Mouse (Mus musculus) ovary, adult 18-20 months (tissue): ENCODE results near the gene Cldn34b2.
"Not testable (repeated sequence)": the region's sequence is repeated elsewhere in the genome, so short reads cannot be mapped to it uniquely, and the experiment has no call there.

Source experiments
- DNase-seq: peaks from one replicate; pipeline ENCODE4 v3.0.0; 2022; ENCODE audit warnings: low spot score, mixed read lengths

The Cldn34b2 gene

DNA sequence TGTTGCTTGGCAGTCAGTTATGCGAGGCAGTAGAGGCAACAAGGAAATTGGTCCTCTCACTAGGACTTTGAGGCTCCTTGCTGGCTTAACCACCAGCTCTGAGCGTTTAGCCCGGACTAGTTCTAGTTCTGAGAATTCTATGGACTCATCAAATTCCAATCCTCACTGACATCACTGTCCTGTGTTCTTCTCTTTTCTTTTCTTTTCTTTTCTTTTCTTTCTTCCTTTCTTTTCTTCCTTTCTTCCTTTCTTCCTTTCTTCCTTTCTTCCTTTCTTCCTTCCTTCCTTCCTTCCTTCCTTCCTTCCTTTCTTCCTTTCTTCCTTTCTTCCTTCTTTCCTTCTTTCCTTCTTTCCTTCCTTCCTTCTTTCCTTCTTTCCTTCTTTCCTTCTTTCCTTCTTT, at the start of gene Cldn34b2:
Gene Cldn34b2 (minus strand): TSS at position 101 of the 400 bp plus-strand sequence.
- DNase-seq: not testable (repeated sequence)

DNA sequence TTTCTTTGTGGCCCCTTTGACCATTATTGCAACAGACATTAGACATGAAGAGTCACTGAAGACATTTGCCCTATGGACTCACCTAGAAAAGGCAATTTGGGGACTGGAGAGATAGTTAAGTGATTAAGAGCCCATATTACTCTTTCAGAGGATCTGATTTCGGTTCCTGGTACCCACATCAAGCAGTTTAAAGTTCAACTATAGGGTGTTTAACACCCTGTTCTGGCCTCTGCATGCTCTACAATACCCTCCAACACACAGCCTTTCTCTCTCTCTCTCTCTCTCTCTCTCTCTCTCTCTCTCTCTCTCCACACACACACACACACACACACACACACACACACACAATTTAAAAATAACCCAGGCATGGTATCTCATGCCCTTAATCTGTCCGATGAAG, 49.4 kb upstream of the Cldn34b2 start:
- no peak for DNase-seq

DNA sequence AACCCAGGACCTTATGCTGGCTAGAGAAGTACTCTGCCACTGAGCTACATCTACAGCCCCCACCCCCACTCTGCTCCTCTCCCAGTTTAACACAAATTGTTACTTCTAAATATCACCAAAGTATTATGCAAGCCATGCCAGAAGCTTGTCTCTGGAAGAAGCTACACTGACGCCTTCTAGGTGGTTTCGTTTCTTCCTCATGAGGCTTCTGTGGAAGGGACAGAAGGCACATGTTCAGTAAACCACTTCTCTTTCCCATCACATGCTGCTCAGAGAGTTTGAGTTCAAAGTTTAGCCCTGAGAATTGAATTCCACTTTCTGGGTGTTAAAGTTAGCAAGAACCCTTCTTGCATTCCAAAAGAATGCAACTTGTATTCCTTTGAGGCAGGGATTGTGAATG, 49.0 kb upstream of the Cldn34b2 start:
- DNase-seq: no peak

GRCm38 (mm10) chrX:155175568-155175967, 47.4 kb upstream of the Cldn34b2 start:
- DNase-seq: no peak

DNA sequence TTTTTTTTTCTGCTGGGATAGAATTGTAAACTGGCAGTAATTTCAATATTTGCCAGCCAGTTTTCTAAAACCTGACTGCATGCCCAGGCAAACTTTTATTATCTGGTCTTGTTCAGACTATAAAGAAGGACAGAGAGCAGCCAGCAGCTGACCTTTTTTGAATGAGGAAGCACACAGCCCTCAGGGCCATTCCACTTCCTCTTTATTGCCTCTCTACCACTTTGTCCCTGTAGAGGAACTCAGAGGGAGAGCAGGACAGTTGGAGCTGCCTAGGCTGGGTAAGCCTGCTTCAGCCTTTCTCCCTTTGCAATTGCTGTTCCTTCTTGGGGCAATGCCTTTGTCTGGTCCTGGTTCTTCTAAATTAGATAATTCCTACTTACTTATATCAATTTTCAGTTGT, 44.1 kb upstream of the Cldn34b2 start:
- no peak for DNase-seq

GRCm38 (mm10) chrX:155171754-155172153, 43.5 kb upstream of the Cldn34b2 start:
- DNase-seq: no peak

DNA sequence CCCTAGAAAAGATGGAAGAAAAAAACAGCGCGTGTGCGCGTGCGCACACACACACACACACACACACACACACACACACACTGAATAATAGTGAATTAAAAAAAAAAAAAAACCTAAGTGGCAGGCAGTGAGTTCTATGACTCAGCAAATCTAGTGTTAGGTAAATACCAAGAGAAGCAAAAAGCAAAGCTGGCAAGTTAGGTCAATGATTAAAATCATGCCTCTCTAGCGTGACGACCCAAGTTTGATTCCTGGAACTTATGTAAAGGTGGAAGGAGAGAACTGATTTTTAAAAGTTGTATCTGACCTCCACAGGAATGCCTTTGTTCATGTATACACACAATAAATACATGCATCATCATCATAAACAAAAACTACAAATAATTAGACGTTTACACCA, 41.7 kb upstream of the Cldn34b2 start:
- DNase-seq: no peak

DNA sequence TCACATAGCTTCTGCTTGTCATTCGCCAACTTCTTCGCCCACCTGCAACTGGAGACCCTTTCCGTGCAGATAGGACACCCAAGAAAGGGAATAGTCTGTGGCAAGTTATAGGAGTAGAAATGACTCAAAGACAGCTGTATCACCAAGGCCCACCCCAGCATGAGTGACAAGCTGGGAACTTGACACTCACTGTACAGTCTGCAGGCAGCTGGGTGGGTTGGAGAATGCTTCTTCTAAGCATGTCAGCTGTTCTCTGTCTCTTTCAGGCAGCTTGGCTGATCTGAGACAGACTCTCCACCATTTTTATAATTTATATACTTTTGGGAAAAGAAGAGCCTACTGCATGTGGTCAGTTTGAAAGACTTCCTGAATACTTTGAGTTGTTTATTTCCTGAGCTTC, 39.5 kb upstream of the Cldn34b2 start:
- DNase-seq: no peak

DNA sequence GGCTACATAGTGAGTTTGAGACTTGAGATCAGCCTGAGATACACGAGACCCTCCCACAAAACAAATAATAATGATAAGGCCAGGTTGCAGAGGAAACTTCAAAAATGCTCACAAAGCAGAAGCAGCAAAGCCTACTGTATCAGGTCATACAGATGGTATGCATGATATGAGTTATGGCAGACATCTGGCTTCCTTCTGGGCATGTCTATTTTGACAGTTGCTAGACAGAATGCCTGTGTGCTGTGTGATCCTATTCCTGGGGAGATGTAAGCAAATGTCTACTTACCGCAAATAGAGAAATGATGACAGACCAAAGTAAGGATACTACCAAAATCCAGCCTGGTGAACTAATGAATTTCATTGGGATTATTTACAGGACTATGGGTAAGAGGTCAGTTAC, 38.1 kb upstream of the Cldn34b2 start:
- no peak for DNase-seq

DNA sequence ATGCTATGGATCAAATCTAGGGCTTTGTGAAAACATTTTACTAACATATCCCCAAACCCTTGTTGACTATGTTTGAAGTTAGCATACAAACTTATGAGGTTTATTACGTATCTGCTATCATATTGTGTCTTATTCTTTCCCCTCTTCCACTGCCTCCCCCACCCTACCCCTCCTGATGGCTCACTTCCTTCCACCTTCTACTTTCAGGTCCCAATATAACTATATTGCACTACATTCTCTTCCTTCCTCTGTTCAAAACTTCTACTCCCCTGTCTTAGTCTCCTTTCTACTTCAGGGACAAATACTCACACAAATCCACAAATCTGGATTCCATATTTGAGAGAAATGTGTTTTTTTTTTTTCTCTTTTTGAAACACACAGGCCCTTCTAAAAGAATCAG, 35.3 kb upstream of the Cldn34b2 start:
- no peak for DNase-seq

- no peak for DNase-seq
Observed at GRCm38 (mm10) chrX:155151868-155152267, 23.7 kb upstream of the Cldn34b2 start.

GRCm38 (mm10) chrX:155144718-155145117, 16.5 kb upstream of the Cldn34b2 start:
- DNase-seq: no peak

GRCm38 (mm10) chrX:155098024-155098423, 30.2 kb downstream of the Cldn34b2 start:
- no peak for DNase-seq

DNA sequence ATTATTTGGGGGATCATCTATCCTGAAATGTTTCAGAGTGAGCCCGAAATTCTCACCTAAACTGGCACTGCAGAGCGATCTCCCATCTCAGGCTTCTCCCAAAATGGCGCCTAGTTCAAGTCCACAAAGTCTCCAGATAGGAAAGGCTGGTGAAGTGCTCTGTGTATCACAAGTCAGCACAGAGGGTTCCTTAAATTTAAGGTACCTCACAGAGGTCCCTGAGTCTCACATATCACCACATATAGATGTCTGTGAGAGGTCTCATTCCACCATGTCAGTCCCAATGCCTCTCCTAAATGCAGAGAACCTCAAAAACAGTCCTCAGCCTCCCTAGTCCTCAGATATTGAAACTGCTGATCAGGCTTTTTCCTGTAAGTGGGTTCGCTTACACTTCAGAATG, 34.6 kb downstream of the Cldn34b2 start, which contains the start of gene Magea2:
Gene Magea2 (minus strand): TSS at position 101 of the 400 bp plus-strand sequence.
- not testable (repeated sequence) for DNase-seq

DNA sequence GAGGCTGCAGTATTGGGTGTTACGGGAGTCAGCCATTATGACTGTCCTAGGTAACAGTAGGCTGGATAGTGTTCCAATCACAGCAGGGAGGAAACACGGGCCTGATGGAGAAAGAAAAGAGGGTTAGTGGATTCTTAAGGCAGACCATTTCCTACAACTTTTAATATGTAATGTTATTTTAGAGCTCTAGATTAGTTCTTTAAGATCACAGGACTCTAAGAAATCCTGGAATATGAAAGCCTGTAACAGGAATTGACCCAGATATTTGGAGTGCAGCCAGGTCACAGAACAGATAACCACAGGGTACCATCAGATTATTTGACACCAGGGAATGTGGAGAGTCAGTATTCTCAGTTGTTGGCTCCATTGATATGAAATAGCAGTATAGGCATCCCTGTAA, 38.5 kb downstream of the Cldn34b2 start, which contains the start of gene Magea1:
Gene Magea1 (minus strand): TSS at position 101 of the 400 bp plus-strand sequence.
- not testable (repeated sequence) for DNase-seq
